Mouse (Mus musculus) forebrain, embryonic 16.5 days (tissue): Measurements from ENCODE around the gene Trpc2. TPM values are rescaled to one million over a fixed set of nuclear protein-coding genes. Genes with fewer than 3 reads are reported as not detected.
"Not testable (repeated sequence)": the region's sequence is repeated elsewhere in the genome, so short reads cannot be mapped to it uniquely, and the experiment has no call there.

Experiments used
- ATAC-seq: fragments of 200-750 bp; cut with Nextera tagmentation; 2 replicates; pipeline ENCODE4 v1.8.0; 2017; ENCODE audit warnings: mild to moderate bottlenecking, moderate library complexity
- H3K27ac ChIP-seq: fragments of 300-500 bp; sonication (generic); 2 replicates; pipeline ENCODE4 v1.5.1; 2014; ENCODE audit warnings: low read length, control low read depth
- H3K27me3 ChIP-seq: fragments of 300-500 bp; sonication (generic); replicated peaks from 2 replicates; pipeline ENCODE4 v1.6.1; 2014; ENCODE audit warnings: low read length; ENCODE audit not compliant: control insufficient read depth, insufficient read depth
- H3K36me3 ChIP-seq: fragments of 300-500 bp; sonication (generic); 2 replicates; pipeline ENCODE4 v1.6.1; 2014; ENCODE audit not compliant: control insufficient read depth, insufficient read depth
- H3K4me1 ChIP-seq: fragments of 300-500 bp; sonication (generic); replicated peaks from 2 replicates; pipeline ENCODE4 v1.6.1; 2014; ENCODE audit warnings: low read length; ENCODE audit not compliant: control insufficient read depth, insufficient read depth
- H3K4me2 ChIP-seq: fragments of 300-500 bp; sonication (generic); 2 replicates; pipeline ENCODE4 v1.6.1; 2014; ENCODE audit warnings: mild to moderate bottlenecking, low read length, control low read depth
- H3K4me3 ChIP-seq: fragments of 300-500 bp; sonication (generic); replicated peaks from 2 replicates; pipeline ENCODE4 v1.5.1; 2014; ENCODE audit warnings: mild to moderate bottlenecking, low read length, control low read depth
- H3K9ac ChIP-seq: fragments of 300-500 bp; sonication (generic); replicated peaks from 2 replicates; pipeline ENCODE4 v1.6.1; 2014; ENCODE audit warnings: low read depth, low read length, control low read depth
- H3K9me3 ChIP-seq: fragments of 300-500 bp; sonication (generic); 2 replicates; pipeline ENCODE4 v1.6.1; 2016; ENCODE audit warnings: low read length; ENCODE audit not compliant: control insufficient read depth
- WGBS: fragments of 180-500 bp; shearing (Covaris S2); extraction: QIAGEN DNeasy Blood & Tissue Kit; methylation state at CpG from one replicate; pipeline ENCODE4 v1.1.7; 2014; 5-methylcytosine and 5-hydroxymethylcytosine counted together
- polyA plus RNA-seq: library from polyadenylated mRNA; unstranded; fragments of >200 nt; fragmentation: Nextera tagmentation; extraction: Ambion mirVana; gene quantifications from 2 replicates; pipeline ENCODE4 v1.2.1, GENCODE M21; 2015

The Trpc2 gene
- polyA plus RNA-seq, result 0.24 TPM in 1 of 2 replicates, not detected in the other

DNA sequence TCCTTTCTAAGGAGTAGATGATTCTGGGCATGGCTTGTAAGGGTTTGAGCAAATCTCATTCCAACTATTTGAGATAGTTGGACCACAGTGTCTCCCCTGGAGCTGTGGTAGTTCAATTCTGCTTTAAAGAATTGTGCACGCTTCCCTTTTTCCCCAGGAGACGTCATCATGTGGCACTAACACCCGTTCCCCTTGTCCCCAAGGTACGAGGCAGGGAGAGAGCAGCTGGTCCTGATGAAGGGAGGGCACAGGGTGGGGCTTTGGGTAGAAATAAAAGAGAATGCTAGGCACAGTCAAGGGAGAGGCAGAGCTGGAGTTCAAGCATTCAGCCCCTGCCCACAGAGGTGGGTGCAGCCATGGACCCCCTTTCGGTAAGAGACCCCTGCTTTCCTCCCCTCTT, at the start of gene Trpc2:
Trpc2 (plus strand) TSS at position 301 of the 400 bp plus-strand sequence.
- peaks cover 37% of the 10 kb centered on the region for H3K36me3 ChIP-seq
- no peaks in the 10 kb centered on the region for H3K27me3 ChIP-seq
- H3K4me2 ChIP-seq, result no peak within 1 kb of the TSS
- no peak within 1 kb of the TSS for H3K27ac ChIP-seq
- H3K4me1 ChIP-seq, result no peaks in the 10 kb centered on the region
- H3K9ac ChIP-seq, result no peak within 1 kb of the TSS
- no peak for ATAC-seq
- H3K9me3 ChIP-seq, result no peaks in the 10 kb centered on the region
- 86% methylated on average over 5 of the region's 5 CpGs for WGBS
- no peak within 1 kb of the TSS for H3K4me3 ChIP-seq

DNA sequence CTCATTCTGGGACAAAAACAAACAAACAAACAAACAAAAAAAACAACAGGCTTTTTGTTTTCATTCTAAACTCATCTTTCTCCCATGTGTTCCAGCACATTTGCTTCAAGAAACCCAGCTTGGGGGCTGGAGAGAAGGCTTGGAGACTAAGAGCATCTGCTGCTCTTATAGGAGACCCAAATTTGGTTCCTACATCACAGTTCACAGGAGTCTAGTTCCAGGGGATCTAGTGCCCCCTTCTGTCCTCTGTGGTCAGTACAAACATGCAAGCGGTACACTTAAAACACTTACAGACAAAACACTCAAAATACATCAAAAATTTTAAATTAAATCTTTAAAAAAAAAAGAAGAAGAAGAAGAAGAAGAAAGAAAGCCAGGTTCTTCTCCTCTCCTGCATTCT, 48.0 kb upstream of the Trpc2 start:
- Histone ChIP-seq H3K9ac (no peak overlapping the region), H3K27ac (no peak overlapping the region), H3K9me3 (no peaks in the 10 kb centered on the region), H3K36me3 (peaks cover 46% of the 10 kb centered on the region), H3K27me3 (no peaks in the 10 kb centered on the region), H3K4me3 (no peak overlapping the region), H3K4me1 (no peaks in the 10 kb centered on the region), H3K4me2 (no peak overlapping the region)
- no peak for ATAC-seq
- 97% methylated on average over 1 of the region's 1 CpGs for WGBS

DNA sequence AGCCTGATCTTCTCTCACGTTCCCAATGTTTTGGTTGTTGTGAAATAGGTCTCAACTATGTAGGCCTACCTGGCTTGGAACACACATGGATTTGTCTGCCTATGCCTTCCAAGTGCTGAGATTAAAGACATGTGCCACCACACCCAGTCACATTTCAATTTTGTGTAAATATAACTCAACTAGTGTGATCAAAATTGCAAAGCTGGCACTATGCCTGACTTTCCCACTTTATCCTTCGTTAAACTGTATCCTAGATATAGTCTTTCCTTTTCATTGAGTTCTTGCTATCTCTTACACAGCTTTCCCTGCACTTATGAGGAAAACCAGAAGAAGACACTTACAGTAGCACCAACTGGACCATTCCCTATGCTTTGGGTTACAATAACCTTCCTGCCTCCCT, 47.4 kb upstream of the Trpc2 start:
- no peaks in the 10 kb centered on the region for H3K4me1 ChIP-seq
- WGBS, result 87% methylated on average over 2 of the region's 2 CpGs
- ATAC-seq, result no peak
- H3K4me3 ChIP-seq, result no peak overlapping the region
- no peak overlapping the region for H3K27ac ChIP-seq
- H3K36me3 ChIP-seq, result peaks cover 43% of the 10 kb centered on the region
- H3K9me3 ChIP-seq, result no peaks in the 10 kb centered on the region
- H3K27me3 ChIP-seq, result no peaks in the 10 kb centered on the region
- H3K4me2 ChIP-seq, result no peak overlapping the region
- no peak overlapping the region for H3K9ac ChIP-seq

DNA sequence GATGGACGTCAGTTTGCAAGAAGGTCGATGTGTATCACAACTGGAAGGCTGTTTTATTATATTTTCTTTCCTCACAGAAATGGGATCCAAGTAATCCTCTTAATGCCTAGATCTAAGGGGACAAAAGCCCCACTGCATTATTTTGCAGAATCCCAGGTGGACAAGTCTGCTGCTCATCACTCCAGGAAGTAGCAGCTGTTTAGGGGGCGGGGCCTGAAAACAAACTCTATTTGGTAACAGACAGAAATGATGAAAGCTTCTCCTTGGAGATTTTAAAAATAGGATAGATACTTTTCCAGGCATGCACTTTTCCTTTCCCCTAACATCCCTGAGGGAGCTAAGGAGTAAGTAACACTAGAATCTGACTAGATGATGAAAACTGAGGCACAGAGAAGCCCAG, 45.6 kb upstream of the Trpc2 start:
- H3K27ac ChIP-seq, result no peak overlapping the region
- ATAC-seq, result no peak
- H3K27me3 ChIP-seq, result no peaks in the 10 kb centered on the region
- H3K36me3 ChIP-seq, result peaks cover 35% of the 10 kb centered on the region
- H3K4me2 ChIP-seq, result no peak overlapping the region
- no peak overlapping the region for H3K4me3 ChIP-seq
- no peak overlapping the region for H3K9ac ChIP-seq
- 97% methylated on average over 3 of the region's 3 CpGs for WGBS
- H3K9me3 ChIP-seq, result no peaks in the 10 kb centered on the region
- no peaks in the 10 kb centered on the region for H3K4me1 ChIP-seq

DNA sequence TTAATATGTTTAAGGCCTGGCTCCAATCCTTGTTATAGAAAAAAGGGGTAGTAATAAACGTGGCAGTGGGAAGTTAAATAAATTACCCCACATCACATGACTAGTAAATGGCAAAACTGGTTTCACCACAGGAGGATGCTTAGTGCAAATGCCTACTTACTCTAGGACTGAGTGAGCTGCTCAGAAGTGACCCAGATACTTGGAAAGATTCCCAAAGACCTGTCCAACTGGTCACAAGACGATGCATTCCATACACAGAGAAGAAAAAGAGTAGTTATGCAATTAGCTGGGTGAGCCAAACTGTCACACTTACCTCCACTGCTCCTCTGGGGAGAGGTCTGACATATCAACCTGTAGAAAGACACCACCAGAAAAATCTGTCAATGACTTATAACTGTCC, 40.6 kb upstream of the Trpc2 start:
- no peak for ATAC-seq
- WGBS, result 90% methylated on average over 2 of the region's 2 CpGs
- H3K4me1 ChIP-seq, result no peaks in the 10 kb centered on the region

DNA sequence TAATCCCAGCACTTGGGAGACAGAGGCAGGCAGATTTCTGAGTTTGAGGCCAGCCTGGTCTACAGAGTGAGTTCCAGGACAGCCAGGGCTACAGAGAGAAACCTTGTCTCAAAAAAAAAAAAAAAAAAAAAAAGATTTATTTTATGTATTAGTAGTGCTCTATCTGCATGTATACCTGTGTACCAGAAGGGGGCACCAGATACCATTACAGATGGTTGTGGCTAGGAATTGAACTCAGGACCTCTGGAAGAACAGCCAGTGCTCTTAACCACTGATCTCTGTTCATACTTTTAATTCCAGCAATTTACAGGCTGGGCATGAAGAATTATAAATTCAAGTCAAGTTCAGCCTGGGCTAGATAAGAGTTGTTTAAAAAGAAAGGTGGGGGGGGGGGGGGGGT, 34.4 kb upstream of the Trpc2 start:
- H3K4me2 ChIP-seq, H3K9me3 ChIP-seq, ATAC-seq, H3K9ac ChIP-seq, H3K36me3 ChIP-seq, H3K4me1 ChIP-seq, H3K27me3 ChIP-seq, H3K4me3 ChIP-seq, H3K27ac ChIP-seq: not testable (repeated sequence)

More for the DNA sequence above, 40.6 kb upstream of the Trpc2 start:
- Histone ChIP-seq H3K4me3 (no peak overlapping the region), H3K9me3 (no peaks in the 10 kb centered on the region), H3K4me2 (no peak overlapping the region), H3K9ac (no peak overlapping the region), H3K27ac (no peak overlapping the region), H3K27me3 (no peaks in the 10 kb centered on the region), H3K36me3 (peaks cover 16% of the 10 kb centered on the region)

DNA sequence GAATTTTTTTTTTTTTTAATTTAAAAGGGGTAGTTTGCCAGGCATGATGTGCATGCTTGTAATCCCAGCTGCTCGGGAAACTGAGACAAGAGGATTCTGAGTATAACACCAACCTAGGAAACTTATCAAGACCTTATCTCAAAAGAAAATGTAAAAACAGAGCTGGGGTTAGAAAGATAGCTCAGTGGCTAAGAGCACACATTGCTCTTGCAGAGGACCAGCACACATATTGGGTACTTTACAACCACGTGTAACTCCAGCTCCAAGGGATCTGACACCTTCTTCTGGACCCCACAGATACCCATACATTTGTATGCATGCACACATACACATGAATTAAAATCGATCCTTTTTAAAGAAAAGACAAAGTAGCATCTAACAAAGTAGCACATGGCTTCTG, 21.6 kb upstream of the Trpc2 start:
- no peak overlapping the region for H3K27ac ChIP-seq
- no peak overlapping the region for H3K4me3 ChIP-seq
- H3K9me3 ChIP-seq, result no peaks in the 10 kb centered on the region
- WGBS, result 95% methylated on average over 3 of the region's 3 CpGs
- H3K36me3 ChIP-seq, result peaks cover 9% of the 10 kb centered on the region
- no peaks in the 10 kb centered on the region for H3K27me3 ChIP-seq
- H3K9ac ChIP-seq, result no peak overlapping the region
- H3K4me2 ChIP-seq, result no peak overlapping the region
- ATAC-seq, result no peak
- H3K4me1 ChIP-seq, result peaks cover 25% of the 10 kb centered on the region

DNA sequence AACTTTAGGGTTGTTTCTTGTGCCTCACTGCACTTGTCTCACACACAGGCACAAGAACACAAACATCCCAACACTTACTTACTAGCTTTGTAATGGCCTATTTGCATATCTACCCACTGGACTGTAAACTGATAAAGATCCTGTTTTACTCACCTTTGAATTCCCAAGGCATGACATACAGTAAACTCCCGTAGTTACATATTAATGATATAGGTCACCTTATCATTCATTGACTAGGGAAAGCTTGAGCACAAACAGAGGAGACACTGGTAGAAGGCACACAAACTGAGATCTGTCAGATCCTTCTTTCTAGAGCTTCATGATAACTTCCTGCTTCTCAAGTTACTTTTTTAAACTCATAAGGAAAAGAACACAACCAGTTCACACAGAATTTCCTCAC, 20.7 kb upstream of the Trpc2 start:
- Histone ChIP-seq H3K9ac (no peak overlapping the region), H3K36me3 (peaks cover 6% of the 10 kb centered on the region), H3K27me3 (no peaks in the 10 kb centered on the region), H3K4me1 (peaks cover 29% of the 10 kb centered on the region), H3K9me3 (no peaks in the 10 kb centered on the region), H3K4me2 (no peak overlapping the region), H3K27ac (no peak overlapping the region), H3K4me3 (no peak overlapping the region)
- no peak for ATAC-seq
- WGBS, result 78% methylated on average over 1 of the region's 1 CpGs

DNA sequence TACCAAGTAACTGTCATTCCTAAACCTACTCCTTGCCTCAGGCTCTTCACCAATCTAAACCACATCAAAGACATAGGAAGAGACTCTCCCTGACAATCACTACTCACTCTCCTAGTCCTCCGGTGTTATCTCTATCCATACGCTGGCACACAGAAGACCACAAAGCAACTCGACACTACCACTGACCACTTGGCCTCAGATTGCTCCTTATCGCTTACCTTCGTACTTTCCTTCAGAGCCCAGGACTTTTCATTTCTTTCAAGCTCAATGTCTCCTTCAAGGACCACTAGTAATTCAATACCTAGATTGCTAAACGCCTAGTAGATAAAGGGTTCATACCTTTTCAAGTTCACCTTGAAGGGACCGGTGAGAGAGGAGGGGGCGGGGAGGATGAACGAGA, 19.0 kb upstream of the Trpc2 start:
- Histone ChIP-seq H3K4me3 (peak overlapping the region; percentile 82), H3K27ac (no peak overlapping the region), H3K4me1 (peaks cover 29% of the 10 kb centered on the region), H3K9ac (no peak overlapping the region), H3K27me3 (no peaks in the 10 kb centered on the region), H3K9me3 (no peaks in the 10 kb centered on the region), H3K4me2 (peak overlapping the region; percentile 81), H3K36me3 (peaks cover 4% of the 10 kb centered on the region)
- WGBS, result 92% methylated on average over 9 of the region's 9 CpGs
- no peak for ATAC-seq

DNA sequence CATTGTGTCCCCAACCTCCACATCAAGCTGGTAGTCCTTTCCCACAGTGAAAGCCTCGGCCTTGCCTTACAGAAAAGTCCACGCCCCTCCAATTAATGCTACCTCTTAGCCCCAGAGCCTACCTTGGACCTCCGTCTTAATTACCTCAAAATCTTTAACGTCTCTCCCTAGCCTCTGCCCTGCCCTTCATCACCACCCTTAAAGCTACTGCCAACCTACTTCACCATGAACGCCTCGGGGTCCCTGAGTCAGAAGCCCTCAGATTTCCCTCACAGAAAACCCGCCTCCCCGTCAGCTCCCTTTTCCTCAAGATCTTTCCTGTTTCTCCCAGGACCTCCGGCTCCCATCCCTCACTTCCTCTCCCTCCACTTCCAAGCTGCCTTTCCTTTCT, 18.3 kb upstream of the Trpc2 start:
- no peaks in the 10 kb centered on the region for H3K36me3 ChIP-seq
- peak overlapping the region; percentile 81 for H3K4me2 ChIP-seq
- peak; percentile 31 for ATAC-seq
- peak overlapping the region; percentile 80 for H3K27ac ChIP-seq
- H3K4me3 ChIP-seq, result peak overlapping the region; percentile 82
- WGBS, result under 1% methylated on average over 9 of the region's 9 CpGs
- H3K4me1 ChIP-seq, result peaks cover 29% of the 10 kb centered on the region
- no peaks in the 10 kb centered on the region for H3K9me3 ChIP-seq
- no peaks in the 10 kb centered on the region for H3K27me3 ChIP-seq
- H3K9ac ChIP-seq, result peak overlapping the region; percentile 78
